Mouse (Mus musculus): ENCODE measurements around the gene Tpbgl.

Tpbgl gene

DNA sequence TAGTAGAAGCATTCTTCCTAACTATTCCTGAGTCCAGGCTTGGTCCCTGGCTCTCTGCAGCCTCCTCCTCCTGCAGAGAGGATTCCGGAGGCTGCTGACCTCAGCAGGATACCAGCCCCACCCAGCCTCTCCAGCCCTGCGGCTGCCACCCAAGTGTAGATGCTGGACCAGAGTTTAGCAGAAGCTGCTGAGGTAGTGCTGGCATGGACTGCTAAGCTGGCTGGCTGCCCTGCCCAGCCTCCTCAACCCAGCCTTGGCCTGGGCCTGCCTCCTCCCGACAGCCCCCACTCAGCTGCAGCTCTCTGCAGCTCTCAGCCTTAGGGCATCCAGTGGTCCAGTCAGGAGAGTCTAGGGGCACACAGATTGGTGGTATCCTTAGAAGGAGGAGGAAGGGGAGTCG lies 14.3 kb upstream of the Tpbgl start:
- no peak for DNase-seq (ENCODE audit: low spot score)

- DNase-seq (ENCODE audit: low spot score) = no peak
Measured at GRCm38 (mm10) chr7:99633966-99634665, 7.2 kb upstream of the Tpbgl start.

GRCm38 (mm10) chr7:99632286-99632685 lies 5.4 kb upstream of the Tpbgl start:
- no peak for DNase-seq (ENCODE audit: low spot score)

DNA sequence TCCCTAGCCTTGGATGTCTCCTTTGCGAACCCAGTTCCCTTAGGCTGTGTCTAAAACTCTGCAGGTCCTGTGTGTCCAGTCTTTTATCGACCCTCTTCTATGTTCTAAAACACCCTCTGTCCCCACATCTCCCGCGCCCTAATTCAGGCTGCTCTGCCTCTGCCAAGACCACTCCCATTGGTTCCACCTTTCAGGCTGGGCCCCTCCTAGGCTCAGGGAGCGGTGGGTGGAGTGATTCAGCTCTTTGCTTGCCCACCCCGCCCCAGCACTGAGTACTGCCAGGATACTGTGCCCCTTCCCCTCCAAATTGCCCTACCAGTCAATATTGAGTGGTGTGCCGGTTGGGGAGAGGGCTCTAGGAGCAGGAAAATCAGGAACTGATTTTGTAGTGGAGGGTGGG lies 463 bp upstream of the Tpbgl start:
- DNase-seq (ENCODE audit: low spot score) = no peak

DNA sequence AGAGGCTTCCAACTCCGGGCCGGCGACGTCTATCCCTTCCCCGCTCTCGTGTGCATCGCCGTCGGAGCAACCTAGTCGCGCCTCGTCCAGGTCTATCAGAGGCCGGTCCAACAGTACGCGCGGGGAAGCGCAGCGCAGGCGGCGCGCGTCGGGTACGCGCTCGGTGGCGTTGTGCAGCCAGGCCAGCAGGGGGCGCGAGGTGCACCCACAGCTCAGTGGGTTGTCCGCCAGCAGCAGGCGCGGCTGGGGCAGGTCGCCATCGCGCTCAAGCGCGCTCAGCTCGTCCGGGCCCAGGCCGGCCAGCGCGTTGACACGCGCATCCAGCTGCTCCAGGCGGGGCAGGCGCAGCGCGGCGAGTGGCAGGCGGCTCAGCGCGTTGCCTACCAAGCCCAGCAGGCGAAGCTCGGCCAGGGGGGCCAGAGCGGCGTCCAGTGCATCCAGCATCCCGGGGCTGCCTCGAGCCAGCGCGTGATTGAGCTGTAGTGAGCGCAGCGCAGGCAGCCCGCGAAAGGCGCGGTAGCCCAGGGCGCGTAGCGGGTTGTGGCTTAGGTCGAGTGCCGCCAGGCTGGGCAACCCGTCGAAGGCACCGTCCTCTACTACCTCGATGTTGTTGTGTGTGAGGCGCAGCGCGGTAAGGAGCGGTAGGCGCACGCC lies 1.1 kb downstream of the Tpbgl start:
- DNase-seq (ENCODE audit: low spot score) = peak; percentile 79

DNA sequence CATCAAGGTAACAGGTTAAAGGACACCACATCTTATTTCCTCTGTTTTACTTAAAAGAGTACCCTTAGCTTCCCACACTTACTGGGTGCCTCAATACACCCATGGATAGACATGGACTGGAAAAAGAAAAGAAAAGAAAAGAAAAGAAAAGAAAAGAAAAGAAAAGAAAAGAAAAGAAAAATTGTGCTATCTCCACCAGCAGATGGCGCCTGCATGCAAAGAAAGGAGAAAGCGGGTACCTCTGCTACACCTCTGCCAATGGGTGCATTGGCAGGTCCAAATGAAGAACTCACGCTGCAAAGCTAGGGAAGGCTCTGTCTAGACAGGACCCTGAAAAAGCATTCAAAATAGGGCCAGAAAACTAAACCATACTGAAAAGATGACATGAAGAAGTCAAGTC lies 8.0 kb downstream of the Tpbgl start:
- no peak for DNase-seq (ENCODE audit: low spot score)

DNA sequence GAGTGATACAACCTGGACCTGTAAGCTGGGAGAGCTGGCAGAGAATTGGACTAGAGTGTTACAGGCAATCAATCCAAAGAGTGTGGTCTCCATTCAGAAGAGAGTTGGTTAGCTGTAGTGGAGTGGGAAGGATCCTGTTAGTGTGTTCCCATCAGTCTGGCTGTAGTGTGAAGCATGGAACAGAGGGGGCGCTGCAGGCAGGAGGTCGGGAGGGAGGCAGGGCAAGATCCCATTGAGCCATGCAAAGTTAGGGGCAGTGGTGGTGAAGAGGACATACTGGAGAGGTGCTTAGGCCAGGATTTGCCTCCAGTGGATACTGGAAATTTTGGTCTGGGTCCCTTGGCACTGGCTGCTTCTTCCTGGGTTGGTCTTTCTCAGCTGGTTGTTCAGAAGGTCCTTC lies 8.6 kb downstream of the Tpbgl start:
- no peak for DNase-seq (ENCODE audit: low spot score)

DNA sequence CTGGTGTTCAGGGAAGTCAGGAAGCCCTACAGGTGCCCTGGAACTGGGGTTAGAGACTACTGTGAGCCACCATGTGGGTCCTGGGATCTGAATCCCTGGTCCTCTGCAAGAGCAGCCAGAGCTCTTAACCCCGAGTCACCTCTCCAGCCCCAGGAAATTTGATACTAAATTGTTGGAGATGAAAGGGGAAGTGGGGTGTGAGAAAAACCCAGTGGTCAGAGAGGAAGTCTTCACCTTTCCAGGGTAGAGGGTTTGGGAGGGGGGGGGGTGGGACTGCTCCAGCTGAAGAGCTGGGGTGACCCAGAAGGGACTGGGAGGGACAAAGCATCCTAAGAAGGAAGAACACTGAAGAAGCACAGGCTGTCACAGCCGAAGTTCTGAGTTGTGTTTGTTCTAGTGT lies 19.3 kb downstream of the Tpbgl start:
- DNase-seq (ENCODE audit: low spot score) = no peak

GRCm38 (mm10) chr7:99606766-99607165 lies 20.1 kb downstream of the Tpbgl start:
- no peak for DNase-seq (ENCODE audit: low spot score)

GRCm38 (mm10) chr7:99606303-99606702 lies 20.6 kb downstream of the Tpbgl start:
- DNase-seq (ENCODE audit: low spot score) = no peak

GRCm38 (mm10) chr7:99605058-99605457 lies 21.8 kb downstream of the Tpbgl start:
- DNase-seq (ENCODE audit: low spot score) = no peak

DNA sequence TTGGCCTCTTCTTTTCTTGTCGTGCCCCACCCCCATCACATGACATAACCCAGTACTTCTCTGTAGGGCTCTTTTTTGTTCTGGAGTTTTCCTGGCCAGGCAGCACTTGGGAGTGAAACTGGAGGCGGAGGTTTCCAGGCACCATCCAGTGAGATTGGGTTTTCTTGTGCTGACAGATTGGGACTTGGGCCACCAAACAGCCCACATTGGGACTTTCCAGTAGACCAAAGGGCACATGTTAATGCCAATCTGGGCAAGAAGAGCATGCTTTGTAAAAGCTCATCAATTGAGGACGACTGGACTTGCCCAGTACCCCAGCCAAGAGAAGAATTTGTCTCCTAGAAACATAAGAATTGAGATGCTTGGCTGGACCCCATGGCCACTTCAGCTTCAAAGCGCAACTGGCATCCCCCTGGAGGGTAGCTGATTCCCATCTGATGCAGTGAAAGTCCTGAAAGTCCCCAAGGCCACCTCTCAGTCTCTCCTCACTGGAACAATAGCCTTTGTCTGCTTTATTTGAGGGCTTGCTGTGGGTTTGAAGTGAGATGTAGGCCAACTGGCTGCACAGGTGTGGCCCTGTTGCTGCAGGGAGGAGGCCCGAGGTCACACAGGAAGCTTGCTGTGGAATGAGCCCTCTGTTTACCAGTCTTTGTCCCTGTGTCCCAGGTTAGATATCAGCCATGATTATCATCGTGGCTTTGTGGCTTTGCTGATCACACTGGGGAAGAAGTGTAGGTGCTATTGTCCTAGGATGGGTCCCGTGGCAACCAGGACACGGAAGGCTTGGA lies 22.8 kb downstream of the Tpbgl start:
- DNase-seq (ENCODE audit: low spot score) = no peak

DNA sequence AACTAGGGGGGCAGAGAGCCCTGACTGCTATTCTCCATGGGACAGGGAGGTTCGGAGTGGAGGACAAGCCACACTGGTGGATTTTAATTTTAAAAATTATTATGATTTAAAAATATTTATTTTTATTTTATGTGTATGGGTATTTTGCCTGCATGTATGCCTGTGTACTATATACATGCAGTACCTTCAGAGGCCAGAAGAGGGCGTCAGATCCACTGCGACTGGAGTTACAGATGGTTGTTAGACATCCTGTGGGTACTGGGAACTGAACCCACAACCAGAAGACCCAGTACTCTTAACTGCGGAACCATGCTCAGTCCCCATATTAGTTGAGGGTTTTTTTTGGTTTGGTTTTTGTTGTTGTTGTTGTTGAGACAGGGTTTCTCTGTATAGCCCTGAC lies 28.2 kb downstream of the Tpbgl start:
- no peak for DNase-seq (ENCODE audit: low spot score)

GRCm38 (mm10) chr7:99593868-99594803 lies 32.8 kb downstream of the Tpbgl start:
- no peak for DNase-seq (ENCODE audit: low spot score)

DNA sequence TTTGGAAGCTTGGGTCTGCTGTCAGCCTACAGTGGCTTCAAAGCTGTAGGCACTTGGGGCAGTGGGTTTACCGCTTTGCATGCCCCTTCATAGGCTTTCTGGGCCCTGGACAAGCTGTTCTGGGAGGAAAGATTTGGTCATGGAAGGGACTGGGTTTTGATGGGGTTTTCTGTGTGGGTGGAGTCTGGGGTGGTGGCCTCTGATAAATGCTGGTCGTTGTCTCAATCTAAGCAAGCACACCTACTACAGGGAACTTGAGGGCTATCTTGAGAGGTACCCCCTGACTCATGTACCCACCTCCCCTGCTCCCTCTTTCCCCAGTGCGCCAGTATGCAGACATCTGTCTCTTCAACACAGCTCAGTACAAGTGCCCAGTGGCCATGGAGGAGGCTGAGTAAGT lies 34.2 kb downstream of the Tpbgl start:
- DNase-seq (ENCODE audit: low spot score) = no peak

GRCm38 (mm10) chr7:99590646-99591045 lies 36.3 kb downstream of the Tpbgl start:
- no peak for DNase-seq (ENCODE audit: low spot score)

GRCm38 (mm10) chr7:99590064-99590463 lies 36.8 kb downstream of the Tpbgl start:
- peak; percentile 23 for DNase-seq (ENCODE audit: low spot score)

GRCm38 (mm10) chr7:99585976-99586375 lies 40.9 kb downstream of the Tpbgl start:
- DNase-seq (ENCODE audit: low spot score) = no peak

DNA sequence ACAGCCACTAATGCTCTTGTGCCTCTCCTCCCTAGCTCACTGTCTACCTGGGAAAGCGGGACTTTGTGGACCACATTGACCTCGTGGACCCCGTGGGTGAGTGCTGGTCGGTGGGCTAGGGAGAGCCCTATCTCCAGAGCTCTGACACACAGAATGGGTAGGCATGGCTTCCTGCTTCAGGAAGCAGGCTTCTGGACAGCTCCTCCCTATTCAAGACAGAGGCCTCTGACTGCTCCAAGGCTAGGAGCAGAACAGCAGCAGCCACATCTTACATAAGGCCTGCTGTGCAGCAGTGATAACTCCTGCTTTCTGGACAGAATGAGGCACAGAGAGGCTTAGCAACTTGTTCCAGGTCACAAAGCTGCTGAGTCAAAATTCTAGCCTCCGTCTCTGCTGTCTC lies 43.3 kb downstream of the Tpbgl start:
- no peak for DNase-seq (ENCODE audit: low spot score)

- no peak for DNase-seq (ENCODE audit: low spot score)
Measured at GRCm38 (mm10) chr7:99582867-99583266, 44.0 kb downstream of the Tpbgl start.

GRCm38 (mm10) chr7:99582306-99582705 lies 44.6 kb downstream of the Tpbgl start:
- no peak for DNase-seq (ENCODE audit: low spot score)

DNA sequence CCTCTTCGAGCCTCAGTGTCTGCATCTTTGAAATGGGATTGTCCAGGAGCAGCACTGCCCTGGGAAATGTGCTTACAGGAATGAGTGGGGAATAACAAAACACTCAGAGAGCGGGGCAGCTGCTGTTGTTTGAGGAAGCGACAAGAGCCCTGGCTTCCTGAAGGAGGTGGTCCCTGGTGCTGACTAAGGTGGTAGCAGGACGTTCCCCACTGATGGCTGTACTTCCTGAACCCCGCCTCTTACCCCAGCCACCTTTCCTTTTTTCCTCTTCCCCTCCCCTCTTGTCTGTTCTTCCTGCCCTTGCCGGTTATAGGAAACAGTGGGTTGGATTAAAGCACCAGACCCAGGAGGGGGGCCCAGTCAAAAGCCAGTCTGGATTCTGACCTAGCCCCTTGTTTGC lies 46.7 kb downstream of the Tpbgl start:
- no peak for DNase-seq (ENCODE audit: low spot score)
